Mouse (Mus musculus): Measurements from ENCODE around the gene Gusb.

GRCm38 (mm10) chr5:129997700-129998099, 5.1 kb downstream of the Gusb start:
- TF ChIP-seq CTCF (IDR thresholded peaks at IDR 0.05; ENCODE audit: borderline replicate concordance, extremely low read depth, insufficient read depth, insufficient read length): 0 out of 2 replicates have a peak, but pooled peaks have one; percentile 3
- no peak for TF ChIP-seq POLR2A (IDR thresholded peaks at IDR 0.05; ENCODE audit: borderline replicate concordance, extremely low read depth, insufficient read depth, insufficient read length, poor library complexity, severe bottlenecking)
